Mouse (Mus musculus) thymus, adult 18-20 months (tissue): ENCODE data around the gene Oit3.
"Not testable (repeated sequence)": the region's sequence is repeated elsewhere in the genome, so short reads cannot be mapped to it uniquely, and the experiment has no call there.

Experiments
- DNase-seq, 2 experiments: peaks; one replicate each; pipeline ENCODE4 v3.0.0; 2022; ENCODE audit warnings: mixed read lengths in 2 of 2

Gene Oit3

DNA sequence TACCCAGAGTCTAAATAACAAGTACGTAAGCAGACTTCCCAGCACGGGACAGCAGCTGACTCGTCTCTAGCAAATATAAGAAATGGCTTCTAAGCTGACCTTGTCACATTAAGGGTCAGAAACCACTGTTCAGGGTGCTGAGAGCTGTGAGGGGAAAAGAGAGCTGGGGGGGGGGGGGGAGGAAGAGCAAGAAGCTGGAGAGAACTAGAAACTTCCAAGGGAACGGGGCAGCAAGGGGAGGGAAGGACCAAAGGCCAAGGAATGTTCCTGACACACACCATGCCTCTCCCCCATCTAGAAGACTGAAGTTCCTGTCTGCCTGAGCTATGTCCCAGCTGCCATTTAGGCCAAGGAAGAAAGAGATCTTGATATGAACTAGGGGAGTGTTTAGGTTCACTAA is 15.2 kb downstream of the Oit3 start:
- DNase-seq: no peak

DNA sequence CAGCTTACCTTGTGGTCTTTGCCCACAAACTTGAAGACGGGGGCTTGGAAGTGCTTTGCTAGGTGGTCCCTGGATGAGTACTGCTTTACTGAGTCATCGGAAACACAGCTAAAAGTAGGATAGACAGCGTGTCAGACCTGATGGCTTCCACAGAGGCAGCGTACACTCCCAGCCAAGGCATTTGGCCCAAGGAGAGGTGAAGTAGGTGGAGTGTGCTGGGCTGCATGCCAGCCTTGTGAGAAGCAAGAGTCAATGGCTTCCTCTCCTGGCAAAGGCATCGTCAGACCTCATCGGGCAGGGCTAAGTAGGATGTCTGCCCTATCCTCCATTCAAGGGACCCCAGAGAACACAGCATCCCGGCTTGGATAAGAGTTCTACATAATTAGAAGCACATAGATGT is 16.2 kb downstream of the Oit3 start:
- no peak for DNase-seq

- no peak for DNase-seq
Observed at GRCm38 (mm10) chr10:59424453-59424852, 17.1 kb downstream of the Oit3 start.

- DNase-seq: no peak
Observed at GRCm38 (mm10) chr10:59419516-59419915, 22.1 kb downstream of the Oit3 start.

- no peak for DNase-seq
Observed at GRCm38 (mm10) chr10:59416623-59417022, 25.0 kb downstream of the Oit3 start.

GRCm38 (mm10) chr10:59413711-59414110 is 27.9 kb downstream of the Oit3 start:
- no peak for DNase-seq

DNA sequence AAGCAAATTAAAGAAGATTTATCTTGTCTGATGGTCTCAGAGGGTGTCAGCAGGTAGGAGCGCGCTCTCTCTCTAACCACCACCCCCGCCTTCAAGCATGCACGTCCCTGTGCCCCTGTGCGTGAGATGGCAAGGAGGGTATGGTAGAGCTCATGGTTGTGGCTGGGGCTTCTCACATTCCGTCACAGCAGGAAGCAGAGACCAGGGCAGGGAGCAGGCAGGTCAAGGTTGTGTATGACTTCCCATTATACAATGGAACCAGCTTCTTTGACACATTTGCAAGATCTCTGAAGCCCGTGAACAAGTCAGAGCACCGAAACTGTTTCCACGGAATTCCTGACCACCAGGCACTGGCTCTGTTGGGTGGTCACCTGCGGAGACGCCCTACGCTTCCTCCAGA is 31.3 kb downstream of the Oit3 start:
- DNase-seq: no peak

DNA sequence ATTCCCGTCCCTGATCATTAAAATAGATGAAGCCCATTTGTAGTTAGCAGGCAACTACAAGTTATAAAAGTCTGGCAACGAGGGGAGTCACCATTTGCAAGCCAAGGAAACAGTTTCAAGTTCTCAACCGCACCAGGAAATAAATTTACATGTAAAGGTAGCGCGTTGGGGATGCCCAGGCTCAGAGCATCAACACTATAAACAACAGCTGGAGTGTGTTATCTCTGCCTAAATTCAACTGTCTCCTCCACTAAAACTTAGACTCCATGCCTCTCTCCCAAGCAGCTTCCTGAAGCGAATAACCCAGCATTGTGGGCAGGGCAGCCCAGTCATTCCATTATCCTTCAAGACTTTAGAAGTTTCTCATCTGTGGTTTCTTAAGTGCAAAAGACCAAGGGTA is 33.1 kb downstream of the Oit3 start:
- DNase-seq: no peak

DNA sequence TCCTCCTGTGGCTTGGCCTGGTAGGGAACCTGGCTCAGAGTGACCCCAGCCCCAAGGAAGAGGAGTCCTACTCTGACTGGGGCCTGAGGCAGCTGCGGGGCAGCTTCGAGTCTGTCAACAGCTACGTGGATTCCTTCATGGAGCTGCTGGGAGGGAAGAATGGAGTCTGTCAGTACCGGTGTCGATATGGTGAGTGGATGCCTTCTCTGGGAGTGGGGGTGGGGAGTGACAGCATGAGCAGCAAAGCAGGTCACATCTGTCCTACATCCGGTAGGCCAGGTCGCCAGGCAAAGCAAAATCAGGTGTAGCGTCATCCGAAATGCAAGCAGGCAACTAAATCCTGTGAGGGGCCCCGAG is 37.8 kb downstream of the Oit3 start:
- DNase-seq: no peak

DNA sequence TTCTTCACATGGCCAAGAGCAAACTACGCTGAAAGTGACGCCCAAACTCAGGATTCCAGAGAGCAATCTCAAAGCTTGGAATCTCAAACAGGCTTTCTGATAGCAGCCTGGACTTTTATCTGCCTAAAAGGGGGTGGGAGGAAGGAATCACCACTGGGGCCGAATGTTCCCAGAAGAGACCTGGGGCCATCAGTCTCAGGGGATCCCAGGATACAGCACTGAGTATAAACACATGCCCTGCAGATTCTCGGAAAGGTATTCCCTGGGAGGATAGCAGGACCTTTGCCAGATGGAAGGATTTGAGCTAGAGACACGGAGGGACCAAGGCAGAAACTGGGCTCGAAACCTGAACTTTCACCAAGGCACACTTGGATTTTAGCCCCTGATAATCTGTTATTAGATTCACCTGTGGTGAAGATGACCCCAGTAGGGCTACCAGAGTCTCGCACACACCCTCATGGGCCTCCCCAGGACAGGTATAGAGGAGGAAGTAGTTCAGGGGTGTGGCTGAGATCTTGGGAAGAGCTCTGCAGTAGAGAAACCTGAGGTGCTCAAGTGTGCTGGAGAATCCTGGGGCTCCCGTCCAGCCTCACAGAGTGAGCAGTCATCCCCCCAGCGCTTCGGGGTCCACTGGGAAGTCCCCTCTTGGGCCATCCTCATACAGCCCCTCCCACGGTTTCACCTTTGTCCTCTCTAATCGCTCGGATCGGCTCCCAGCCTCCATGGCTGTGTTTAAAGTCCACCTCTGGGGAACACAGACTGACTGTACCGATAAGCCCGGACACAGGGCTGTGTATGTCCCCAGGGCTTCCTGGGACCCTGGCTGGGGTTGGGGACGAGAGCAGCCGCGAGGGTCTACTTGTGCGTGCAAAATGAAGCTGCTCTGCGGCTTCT is 38.4 kb downstream of the Oit3 start, which contains the start of gene Pla2g12b:
Pla2g12b (plus strand) TSS at position 762 of the 894 bp plus-strand sequence.
- DNase-seq: no peak

GRCm38 (mm10) chr10:59395461-59395860 is 46.1 kb downstream of the Oit3 start, which contains the start of gene Gm10273:
TSS of gene Gm10273 (plus strand) at chr10:59395632.
- DNase-seq: not testable (repeated sequence)

DNA sequence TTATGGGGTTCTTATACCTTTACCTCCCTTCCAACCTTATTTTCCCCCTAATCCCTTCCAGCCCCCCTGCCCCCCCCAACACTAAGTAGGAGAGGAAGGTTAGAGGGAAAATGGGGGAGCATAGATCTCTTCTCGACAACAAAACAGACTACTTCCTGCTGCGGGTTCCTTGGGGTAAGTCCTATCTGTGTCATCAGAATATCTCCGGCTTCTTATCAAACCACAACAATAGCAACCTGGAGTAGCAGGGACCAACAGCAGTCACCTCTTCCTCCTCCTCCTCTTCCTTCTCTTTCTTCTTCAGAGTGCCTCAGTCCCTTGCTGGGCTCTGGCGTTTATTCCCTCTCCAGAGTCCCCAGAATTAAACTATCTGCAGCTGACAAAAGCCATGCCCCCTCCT is 49.7 kb downstream of the Oit3 start:
- no peak for DNase-seq

- DNase-seq: no peak
Observed at GRCm38 (mm10) chr10:59389652-59390051, 51.9 kb downstream of the Oit3 start.

- no peak for DNase-seq
Observed at GRCm38 (mm10) chr10:59386951-59387350, 54.6 kb downstream of the Oit3 start.

- DNase-seq: not testable (repeated sequence)
Observed at GRCm38 (mm10) chr10:59381563-59381962, 60.0 kb downstream of the Oit3 start.

- no peak for DNase-seq
Observed at GRCm38 (mm10) chr10:59380411-59380821, 61.2 kb downstream of the Oit3 start.

GRCm38 (mm10) chr10:59379927-59380326 is 61.7 kb downstream of the Oit3 start:
- DNase-seq: no peak

- DNase-seq: no peak
Observed at GRCm38 (mm10) chr10:59378728-59379127, 62.9 kb downstream of the Oit3 start.

- no peak for DNase-seq
Observed at GRCm38 (mm10) chr10:59377906-59378305, 63.7 kb downstream of the Oit3 start.
